Mouse (Mus musculus): ENCODE data around the gene Cers3. TPM values are rescaled to one million over a fixed set of nuclear protein-coding genes. Genes with fewer than 3 reads are reported as not detected.
A peak's percentile ranks its signal among the peaks of the same experiment; 100 is the strongest.

The Cers3 gene
- polyA plus RNA-seq, 1 experiment from 2014 or later, result 0.92 TPM

DNA sequence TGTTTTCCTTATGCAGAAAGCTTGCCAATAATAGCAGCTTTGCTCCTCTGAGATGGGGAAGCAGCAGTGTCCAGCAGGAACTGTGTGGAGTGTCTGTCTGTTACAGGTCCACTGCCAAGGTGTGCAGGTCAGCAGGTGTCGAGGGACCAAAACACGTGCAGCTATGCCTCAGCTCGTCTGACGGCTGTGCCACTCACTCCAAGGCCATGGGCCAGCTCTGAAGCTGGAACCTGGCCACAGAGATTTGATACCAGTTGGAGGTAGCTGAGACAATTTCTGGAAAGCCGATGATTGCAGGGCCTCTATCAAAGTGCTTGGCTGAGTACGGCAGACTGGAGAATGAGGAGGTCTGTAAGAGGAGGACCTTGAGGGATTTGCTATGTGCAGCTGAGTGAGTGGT lies 72.2 kb downstream of the Cers3 start:
- Histone ChIP-seq H3K27me3 (ENCODE audit: insufficient read depth, poor library complexity, severe bottlenecking) (no peaks in the 10 kb centered on the region), H3K27ac (no peak overlapping the region), H3K9me3 (no peaks in the 10 kb centered on the region), H3K4me3 (no peak overlapping the region), H3K36me3 (no peaks in the 10 kb centered on the region), H3K4me1 (no peaks in the 10 kb centered on the region)
- 83% methylated on average over 6 of the region's 6 CpGs for whole genome bisulfite sequencing
- DNase-seq (ENCODE audit: low spot score), result no peak

GRCm38 (mm10) chr7:66820034-66820433 lies 76.7 kb downstream of the Cers3 start:
- DNase-seq (ENCODE audit: low spot score), result no peak
- Histone ChIP-seq H3K9me3 (no peaks in the 10 kb centered on the region), H3K4me1 (no peaks in the 10 kb centered on the region), H3K27me3 (ENCODE audit: insufficient read depth, poor library complexity, severe bottlenecking) (no peaks in the 10 kb centered on the region), H3K27ac (no peak overlapping the region), H3K4me3 (no peak overlapping the region), H3K36me3 (no peaks in the 10 kb centered on the region)
- WGBS, result 24% methylated on average over 6 of the region's 6 CpGs

- peak overlapping the region; percentile 42; the same call in 1 of the 2 replicates for H3K27ac ChIP-seq
- peak overlapping the region; percentile 15; the same call in 1 of the 2 replicates for H3K4me3 ChIP-seq
- H3K9me3 ChIP-seq, result no peaks in the 10 kb centered on the region
- 49% methylated on average over 5 of the region's 5 CpGs for WGBS
- 0 out of 2 replicates have a peak, but pooled peaks cover 6% of the 10 kb centered on the region for H3K27me3 ChIP-seq (ENCODE audit: insufficient read depth, poor library complexity, severe bottlenecking)
- H3K36me3 ChIP-seq, result no peaks in the 10 kb centered on the region
- peaks cover 42% of the 10 kb centered on the region for H3K4me1 ChIP-seq
- DNase-seq (ENCODE audit: low spot score), result no peak
These were observed 87.5 kb downstream of the Cers3 start for GRCm38 (mm10) chr7:66830803-66831202.

GRCm38 (mm10) chr7:66831295-66831694 lies 88.0 kb downstream of the Cers3 start:
- Histone ChIP-seq H3K27me3 (ENCODE audit: insufficient read depth, poor library complexity, severe bottlenecking) (0 out of 2 replicates have a peak, but pooled peaks cover 6% of the 10 kb centered on the region), H3K27ac (peak overlapping the region; percentile 42; the same call in 1 of the 2 replicates), H3K4me1 (peaks cover 42% of the 10 kb centered on the region), H3K4me3 (no peak overlapping the region), H3K36me3 (no peaks in the 10 kb centered on the region), H3K9me3 (no peaks in the 10 kb centered on the region)
- WGBS, result 50% methylated on average over 5 of the region's 5 CpGs
- no peak for DNase-seq (ENCODE audit: low spot score)

DNA sequence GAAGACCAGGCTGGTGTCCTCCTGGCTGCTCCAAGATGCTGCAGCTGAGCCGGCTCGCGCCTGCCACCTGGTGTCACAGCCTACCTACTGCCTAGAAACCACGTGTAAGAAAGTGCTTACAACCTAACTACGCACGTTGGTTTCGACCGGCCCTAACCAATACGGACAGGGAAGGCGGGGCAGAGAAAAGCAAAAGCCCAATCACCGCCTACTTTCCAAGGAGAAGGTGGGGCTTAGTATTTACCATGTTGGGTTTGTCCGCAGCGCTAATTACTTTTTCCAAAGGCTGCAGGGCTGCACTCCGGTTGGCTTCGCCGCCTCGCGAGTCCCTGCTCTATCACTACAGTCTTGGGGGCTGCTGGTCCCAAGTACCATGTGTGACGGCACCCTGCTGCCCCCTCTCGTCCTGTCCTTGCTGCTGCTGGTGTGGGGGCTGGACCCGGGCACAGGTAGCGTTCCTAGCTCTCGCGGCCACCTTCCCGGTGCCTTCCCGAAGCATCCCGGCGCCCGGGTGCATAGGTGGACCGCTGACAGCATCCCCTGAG lies 96.2 kb downstream of the Cers3 start, which contains the start of gene Adamts17:
TSS of gene Adamts17 (plus strand) at position 273 of the 545 bp plus-strand sequence.
- H3K27me3 ChIP-seq (ENCODE audit: insufficient read depth, poor library complexity, severe bottlenecking), result peaks cover 45% of the 10 kb centered on the region
- H3K9me3 ChIP-seq, result no peaks in the 10 kb centered on the region
- no peaks in the 10 kb centered on the region for H3K36me3 ChIP-seq
- under 1% methylated on average over 30 of the region's 30 CpGs for WGBS
- DNase-seq (ENCODE audit: low spot score), result peak; percentile 97
- H3K4me1 ChIP-seq, result peaks cover 24% of the 10 kb centered on the region
- peak within 1 kb of the TSS; percentile 17; the same call in 1 of the 2 replicates for H3K27ac ChIP-seq
- peak within 1 kb of the TSS; percentile 79 for H3K4me3 ChIP-seq

DNA sequence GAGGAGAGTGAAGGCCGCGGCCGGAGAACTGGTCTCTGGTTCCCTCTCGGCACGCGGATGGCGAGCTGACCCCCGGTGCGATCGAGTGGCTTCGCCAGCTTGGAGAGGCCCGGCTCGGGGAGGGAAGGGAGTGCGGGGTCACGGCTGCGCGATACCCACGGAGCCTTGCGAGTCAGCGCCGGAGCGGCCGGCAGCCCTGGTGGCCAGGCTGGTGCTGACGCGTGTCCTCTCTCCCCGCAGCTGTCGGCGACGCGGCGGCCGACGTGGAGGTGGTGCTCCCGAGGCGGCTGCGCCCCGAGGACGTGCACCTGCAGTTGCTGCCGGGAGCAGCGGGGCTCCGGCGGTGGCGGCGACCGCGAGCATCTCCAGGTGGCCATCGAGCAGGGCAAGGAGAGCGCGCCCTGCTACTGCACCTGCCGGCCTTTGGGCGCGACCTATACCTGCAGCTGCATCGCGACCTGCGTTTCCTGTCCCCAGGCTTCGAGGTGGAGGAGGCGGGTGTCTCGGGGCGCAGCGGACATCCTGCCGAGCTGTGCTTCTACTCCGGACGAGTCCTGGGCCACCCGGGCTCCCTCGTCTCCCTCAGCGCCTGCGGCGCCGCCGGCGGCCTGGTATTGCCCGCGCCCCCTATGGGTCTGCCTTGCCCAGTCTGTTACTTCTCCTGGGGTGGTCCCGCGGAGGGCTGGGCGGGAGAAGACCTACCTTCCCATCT lies 96.9 kb downstream of the Cers3 start:
- Histone ChIP-seq H3K36me3 (no peaks in the 10 kb centered on the region), H3K4me3 (peak overlapping the region; percentile 79), H3K9me3 (no peaks in the 10 kb centered on the region), H3K27me3 (ENCODE audit: insufficient read depth, poor library complexity, severe bottlenecking) (peaks cover 45% of the 10 kb centered on the region), H3K4me1 (peaks cover 24% of the 10 kb centered on the region), H3K27ac (peak overlapping the region; percentile 17; the same call in 1 of the 2 replicates)
- no peak for DNase-seq (ENCODE audit: low spot score)
- under 1% methylated on average over 75 of the region's 76 CpGs for WGBS

- no peaks in the 10 kb centered on the region for H3K9me3 ChIP-seq
- H3K4me3 ChIP-seq, result no peak overlapping the region
- no peaks in the 10 kb centered on the region for H3K36me3 ChIP-seq
- no peak for DNase-seq (ENCODE audit: low spot score)
- no peak overlapping the region for H3K27ac ChIP-seq
- H3K27me3 ChIP-seq (ENCODE audit: insufficient read depth, poor library complexity, severe bottlenecking), result peaks cover 52% of the 10 kb centered on the region
- 76% methylated on average over 7 of the region's 7 CpGs for WGBS
- peaks cover 24% of the 10 kb centered on the region for H3K4me1 ChIP-seq
These were observed 97.9 kb downstream of the Cers3 start for GRCm38 (mm10) chr7:66841165-66841564.

DNA sequence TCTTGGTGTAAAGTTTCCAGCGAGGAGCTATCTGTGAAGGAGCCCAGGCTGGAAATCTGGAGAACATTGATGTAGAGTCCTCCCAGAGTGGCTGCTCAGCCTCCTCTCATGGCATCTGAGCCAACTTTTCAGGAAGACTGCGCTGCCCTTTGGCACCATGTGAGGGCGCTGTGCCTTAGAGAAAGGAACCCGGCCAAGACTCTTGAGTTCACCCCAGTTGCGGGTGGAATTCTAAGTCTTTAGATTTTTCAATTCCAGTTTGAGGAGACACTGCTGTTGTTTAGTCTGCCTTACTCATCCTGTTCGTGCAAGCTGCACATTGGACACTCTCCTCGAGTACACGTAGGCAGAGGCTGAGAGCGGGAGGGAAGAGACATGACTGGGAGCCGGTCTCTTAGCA lies 98.7 kb downstream of the Cers3 start:
- WGBS, result 48% methylated on average over 10 of the region's 10 CpGs
- no peak for DNase-seq (ENCODE audit: low spot score)

DNA sequence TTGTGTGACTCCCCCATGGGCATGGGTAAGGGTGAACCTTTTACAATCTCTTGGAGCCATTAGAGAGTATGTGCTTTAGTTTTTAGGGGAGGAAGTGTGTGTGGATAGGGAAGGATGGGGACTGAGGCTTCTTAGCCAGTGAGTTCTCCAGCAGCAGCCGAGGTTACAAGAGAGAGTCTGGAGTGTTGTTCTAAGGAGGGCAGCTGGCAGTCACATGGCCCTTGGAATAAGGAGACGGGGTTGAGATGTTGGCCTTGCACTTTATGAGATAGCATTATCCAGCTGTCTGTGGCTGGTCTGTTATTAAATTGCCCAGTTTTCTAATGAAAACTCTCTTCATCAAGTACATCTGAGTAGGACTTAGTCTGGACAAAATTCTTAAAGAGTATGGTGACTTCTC lies 100.5 kb downstream of the Cers3 start:
- peaks cover 41% of the 10 kb centered on the region for H3K27me3 ChIP-seq (ENCODE audit: insufficient read depth, poor library complexity, severe bottlenecking)
- DNase-seq (ENCODE audit: low spot score), result no peak
- no peaks in the 10 kb centered on the region for H3K9me3 ChIP-seq
- no peaks in the 10 kb centered on the region for H3K36me3 ChIP-seq
- H3K27ac ChIP-seq, result no peak overlapping the region
- 58% methylated on average over 2 of the region's 2 CpGs for WGBS
- peaks cover 24% of the 10 kb centered on the region for H3K4me1 ChIP-seq
- no peak overlapping the region for H3K4me3 ChIP-seq

More for the DNA sequence above, 98.7 kb downstream of the Cers3 start:
- H3K27me3 ChIP-seq (ENCODE audit: insufficient read depth, poor library complexity, severe bottlenecking), result peaks cover 54% of the 10 kb centered on the region
- H3K9me3 ChIP-seq, result no peaks in the 10 kb centered on the region
- no peak overlapping the region for H3K27ac ChIP-seq
- H3K4me1 ChIP-seq, result peaks cover 24% of the 10 kb centered on the region
- H3K4me3 ChIP-seq, result no peak overlapping the region
- no peaks in the 10 kb centered on the region for H3K36me3 ChIP-seq

DNA sequence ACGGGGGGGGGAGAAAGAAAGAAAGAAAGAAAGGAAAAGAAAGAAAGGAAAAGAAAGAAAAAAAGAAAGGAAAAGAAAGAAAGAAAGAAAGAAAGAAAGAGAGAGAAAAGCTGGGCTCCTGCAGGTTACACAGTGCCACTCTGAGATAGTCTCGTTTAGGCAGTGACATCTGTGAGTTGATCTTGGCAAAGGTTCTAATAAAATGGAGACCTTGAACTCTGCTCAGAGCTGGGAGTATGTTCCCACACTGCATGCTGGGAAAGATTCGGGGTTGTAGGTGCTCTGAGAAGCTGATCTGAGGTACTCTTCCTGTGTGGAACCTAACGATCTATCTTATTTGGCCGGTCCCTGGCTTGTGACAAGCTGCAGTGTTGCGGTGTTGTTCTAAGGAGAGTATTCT lies 103.3 kb downstream of the Cers3 start:
- WGBS, result 73% methylated on average over 6 of the region's 6 CpGs
- Histone ChIP-seq H3K9me3 (no peaks in the 10 kb centered on the region), H3K4me1 (peaks cover 7% of the 10 kb centered on the region), H3K4me3 (no peak overlapping the region), H3K27ac (no peak overlapping the region), H3K36me3 (no peaks in the 10 kb centered on the region), H3K27me3 (ENCODE audit: insufficient read depth, poor library complexity, severe bottlenecking) (peaks cover 33% of the 10 kb centered on the region)
- no peak for DNase-seq (ENCODE audit: low spot score)

DNA sequence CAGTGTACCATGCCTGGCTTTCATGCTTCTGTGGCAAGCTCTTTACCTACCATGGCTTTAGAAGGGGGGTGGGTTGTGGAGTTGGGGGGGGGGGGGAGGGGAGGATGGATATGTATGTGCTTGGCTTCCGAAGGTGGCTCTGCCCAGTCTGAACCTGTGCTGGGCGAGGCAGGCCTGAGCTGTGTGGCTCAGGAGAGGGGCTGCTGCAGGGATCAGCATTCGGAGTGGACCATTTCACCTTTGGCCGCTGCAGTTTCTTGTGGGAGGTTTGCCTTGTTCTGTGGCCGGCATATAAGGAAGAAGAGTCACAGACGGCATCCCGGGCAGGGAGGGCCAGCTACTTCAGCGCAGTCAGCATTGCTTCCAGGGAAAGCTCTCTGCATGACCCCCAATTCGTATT lies 104.0 kb downstream of the Cers3 start:
- H3K27ac ChIP-seq, result no peak overlapping the region
- H3K9me3 ChIP-seq, result no peaks in the 10 kb centered on the region
- H3K27me3 ChIP-seq (ENCODE audit: insufficient read depth, poor library complexity, severe bottlenecking), result peaks cover 29% of the 10 kb centered on the region
- WGBS, result 88% methylated on average over 9 of the region's 9 CpGs
- DNase-seq (ENCODE audit: low spot score), result no peak
- peaks cover 4% of the 10 kb centered on the region for H3K4me1 ChIP-seq
- H3K36me3 ChIP-seq, result no peaks in the 10 kb centered on the region
- no peak overlapping the region for H3K4me3 ChIP-seq

DNA sequence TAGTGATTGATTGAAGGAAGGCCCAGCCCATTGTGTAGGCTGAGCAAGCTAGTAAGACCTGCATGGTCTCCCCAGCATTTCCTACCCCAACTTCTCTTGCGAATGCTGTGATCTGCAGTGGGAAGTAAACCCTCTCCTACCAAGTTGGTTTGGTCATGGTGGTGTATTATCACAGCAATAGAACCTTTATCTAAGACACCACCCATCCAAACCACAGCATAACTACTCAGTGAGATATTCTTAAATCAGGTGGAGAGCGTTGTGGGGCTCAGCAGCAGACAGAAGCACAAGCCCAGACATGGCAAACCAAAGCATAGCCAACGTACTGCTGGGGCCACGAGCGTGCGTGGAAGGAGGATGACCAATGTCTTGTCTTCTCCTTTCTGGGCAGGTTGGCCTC lies 106.0 kb downstream of the Cers3 start:
- Histone ChIP-seq H3K9me3 (no peaks in the 10 kb centered on the region), H3K4me3 (no peak overlapping the region), H3K27me3 (ENCODE audit: insufficient read depth, poor library complexity, severe bottlenecking) (peaks cover 15% of the 10 kb centered on the region), H3K36me3 (no peaks in the 10 kb centered on the region), H3K27ac (no peak overlapping the region), H3K4me1 (no peaks in the 10 kb centered on the region; the same call in 1 of the 2 replicates)
- 90% methylated on average over 6 of the region's 6 CpGs for WGBS
- DNase-seq (ENCODE audit: low spot score), result no peak

DNA sequence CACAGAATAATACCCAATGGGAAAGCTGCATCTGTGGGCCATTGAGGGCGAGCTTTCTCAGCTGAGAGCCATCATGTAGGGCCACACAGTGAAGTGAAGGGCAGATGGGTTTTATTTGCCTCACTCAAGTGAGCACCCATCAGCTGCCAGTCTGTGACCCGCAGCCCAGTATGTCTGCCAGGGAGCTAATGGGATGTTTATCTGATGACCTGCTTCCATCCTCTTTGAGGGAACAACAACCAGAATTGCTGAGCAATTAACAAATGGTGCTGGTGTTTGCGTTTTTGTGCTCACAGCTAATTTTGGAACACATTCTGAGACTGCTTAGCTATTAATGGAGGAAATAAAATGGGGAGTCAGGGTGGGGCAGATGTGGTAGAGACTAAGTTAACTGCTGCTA lies 108.9 kb downstream of the Cers3 start:
- Histone ChIP-seq H3K4me1 (peaks cover 8% of the 10 kb centered on the region; the same call in 1 of the 2 replicates), H3K36me3 (no peaks in the 10 kb centered on the region), H3K4me3 (no peak overlapping the region), H3K27me3 (ENCODE audit: insufficient read depth, poor library complexity, severe bottlenecking) (peaks cover 4% of the 10 kb centered on the region; the same call in 1 of the 2 replicates), H3K9me3 (no peaks in the 10 kb centered on the region), H3K27ac (no peak overlapping the region)
- no peak for DNase-seq (ENCODE audit: low spot score)
- WGBS, result 60% methylated on average over 3 of the region's 3 CpGs

Data from heart, embryonic 10.5 days (tissue).